Mouse (Mus musculus) MEL-GATA-1-ER (cell line): ENCODE data around the gene Gnpnat1.
"Not testable (repeated sequence)": the region's sequence is repeated elsewhere in the genome, so short reads cannot be mapped to it uniquely, and the experiment has no call there.

Experiments
- DNase-seq: peaks from one replicate; pipeline ENCODE4 v3.0.0-alpha.2; 2012; ENCODE audit warnings: low read depth; ENCODE audit errors: extremely low read depth

Gene Gnpnat1

GRCm38 (mm10) chr14:45404813-45405212 is at the start of gene Gnpnat1:
Gnpnat1 (minus strand) TSS chr14:45404913.
- not testable (repeated sequence) for DNase-seq

DNA sequence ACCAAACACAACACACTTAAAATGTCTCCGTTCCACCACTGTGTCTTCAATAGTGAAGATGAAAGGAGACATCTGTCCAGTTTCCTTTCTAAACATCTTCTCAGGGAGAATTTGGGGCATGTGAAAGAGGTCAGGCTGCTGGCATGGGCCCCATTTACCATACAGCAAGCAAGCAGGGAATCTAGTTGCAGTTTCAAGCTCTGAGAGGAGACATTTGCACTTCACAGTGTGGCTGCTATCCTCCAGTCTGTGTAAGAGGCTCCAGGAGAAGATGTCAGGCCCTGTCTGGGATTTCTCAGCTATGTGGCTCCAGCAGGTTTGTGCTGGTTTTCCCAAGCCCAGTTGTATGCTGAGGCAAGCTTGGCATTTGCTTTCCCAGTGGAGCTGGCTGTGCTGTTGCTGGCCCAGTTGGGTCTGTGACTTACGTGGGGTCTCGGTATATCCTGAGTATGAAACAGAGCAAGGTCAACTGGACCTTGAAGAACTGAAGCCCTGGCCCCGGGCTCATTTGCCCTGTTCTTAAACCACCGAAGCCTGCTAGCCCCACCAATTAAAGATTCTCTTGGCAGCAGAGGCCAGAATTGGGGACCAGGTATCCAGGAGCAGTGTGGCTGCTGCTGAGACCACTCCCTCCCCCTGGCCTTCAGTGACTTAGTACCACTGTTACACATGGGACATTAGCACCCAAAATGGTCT is 49.0 kb upstream of the Gnpnat1 start:
- no peak for DNase-seq

- no peak for DNase-seq
Measured at GRCm38 (mm10) chr14:45452861-45453512, 48.3 kb upstream of the Gnpnat1 start.

DNA sequence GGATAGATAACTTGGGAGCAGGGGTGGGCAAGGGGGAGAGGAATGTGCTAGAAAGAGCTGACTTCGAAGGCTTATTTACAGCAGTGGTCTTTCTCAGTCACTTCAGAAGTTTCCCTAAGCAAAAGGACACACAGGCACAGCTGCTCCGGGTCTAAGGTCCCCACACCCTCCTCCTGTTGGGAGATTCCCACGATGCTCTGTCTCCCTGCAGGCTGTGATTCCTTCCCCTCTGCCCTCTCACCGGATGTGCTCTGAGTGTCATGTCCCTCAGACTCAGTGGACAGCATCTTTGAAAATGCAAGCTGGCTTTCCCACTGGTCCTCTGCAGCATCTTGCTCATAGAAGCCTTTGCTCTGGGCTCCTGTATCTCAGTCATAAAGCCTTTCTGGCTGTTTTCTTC is 47.4 kb upstream of the Gnpnat1 start:
- DNase-seq = no peak

- DNase-seq = no peak
Measured at GRCm38 (mm10) chr14:45451090-45451489, 46.4 kb upstream of the Gnpnat1 start.

GRCm38 (mm10) chr14:45446777-45447176 is 42.1 kb upstream of the Gnpnat1 start:
- no peak for DNase-seq

- no peak for DNase-seq
Measured at GRCm38 (mm10) chr14:45445445-45445844, 40.7 kb upstream of the Gnpnat1 start.

DNA sequence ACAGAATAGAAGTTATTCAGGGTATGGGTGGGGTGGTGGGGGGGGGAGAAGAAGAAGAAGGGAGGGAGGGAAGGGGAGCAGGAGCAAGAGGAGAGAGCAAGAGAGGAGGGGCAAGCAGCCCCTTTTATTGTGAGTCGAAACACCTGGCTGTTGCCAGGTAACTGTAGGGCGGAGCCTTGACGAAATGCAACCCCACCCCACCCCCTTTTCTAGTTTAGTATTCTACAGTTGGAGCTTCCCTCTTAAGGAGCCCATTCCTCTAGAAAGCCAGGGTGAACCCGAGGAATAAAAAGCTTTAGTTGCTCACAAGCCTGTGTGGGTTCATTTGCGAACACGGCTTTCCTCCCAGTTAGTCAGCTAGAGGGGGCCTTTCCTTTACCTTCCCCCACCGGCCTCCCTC is 40.2 kb upstream of the Gnpnat1 start:
- DNase-seq = no peak

DNA sequence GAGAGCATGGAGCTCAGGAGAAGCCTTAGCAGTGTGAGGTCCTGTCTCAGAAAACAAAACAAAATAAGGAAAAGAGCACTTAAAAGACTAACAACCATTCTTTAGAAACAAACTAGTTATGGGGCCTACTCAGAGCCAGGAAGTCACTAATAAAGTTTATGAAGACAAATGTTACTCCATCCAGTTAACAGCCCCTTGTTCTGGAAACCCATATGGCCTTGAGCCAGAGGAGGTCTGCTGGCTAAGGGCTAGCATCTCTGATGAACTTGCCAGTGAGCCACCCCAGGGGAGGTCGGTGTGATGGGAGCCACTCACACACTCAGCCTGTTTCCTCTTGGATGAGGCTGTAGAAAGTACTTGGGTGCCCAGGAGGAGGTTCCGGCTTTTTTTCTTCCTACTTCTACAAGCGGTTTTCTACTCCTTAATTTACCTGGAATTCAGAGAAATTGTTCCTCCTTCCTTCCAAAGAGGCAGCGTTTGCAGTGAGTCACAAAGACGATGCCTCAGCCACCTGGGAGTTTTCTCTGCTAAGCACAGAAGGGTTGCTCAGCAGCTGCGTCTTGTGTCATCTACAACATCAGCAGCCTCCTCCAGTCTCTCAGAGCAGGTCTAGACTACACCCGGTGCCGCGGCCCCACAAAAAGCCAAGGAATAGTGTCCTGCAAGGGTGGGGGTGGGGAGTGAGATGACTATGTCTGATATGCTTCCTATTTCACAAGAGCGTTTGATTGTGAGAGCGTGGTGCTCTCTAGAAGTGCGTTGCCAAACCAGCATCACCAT is 38.3 kb upstream of the Gnpnat1 start:
- no peak for DNase-seq

GRCm38 (mm10) chr14:45441291-45441690 is 36.6 kb upstream of the Gnpnat1 start:
- DNase-seq = no peak

GRCm38 (mm10) chr14:45439387-45439786 is 34.7 kb upstream of the Gnpnat1 start:
- DNase-seq = no peak

- no peak for DNase-seq
Measured at GRCm38 (mm10) chr14:45438931-45439275, 34.2 kb upstream of the Gnpnat1 start.

DNA sequence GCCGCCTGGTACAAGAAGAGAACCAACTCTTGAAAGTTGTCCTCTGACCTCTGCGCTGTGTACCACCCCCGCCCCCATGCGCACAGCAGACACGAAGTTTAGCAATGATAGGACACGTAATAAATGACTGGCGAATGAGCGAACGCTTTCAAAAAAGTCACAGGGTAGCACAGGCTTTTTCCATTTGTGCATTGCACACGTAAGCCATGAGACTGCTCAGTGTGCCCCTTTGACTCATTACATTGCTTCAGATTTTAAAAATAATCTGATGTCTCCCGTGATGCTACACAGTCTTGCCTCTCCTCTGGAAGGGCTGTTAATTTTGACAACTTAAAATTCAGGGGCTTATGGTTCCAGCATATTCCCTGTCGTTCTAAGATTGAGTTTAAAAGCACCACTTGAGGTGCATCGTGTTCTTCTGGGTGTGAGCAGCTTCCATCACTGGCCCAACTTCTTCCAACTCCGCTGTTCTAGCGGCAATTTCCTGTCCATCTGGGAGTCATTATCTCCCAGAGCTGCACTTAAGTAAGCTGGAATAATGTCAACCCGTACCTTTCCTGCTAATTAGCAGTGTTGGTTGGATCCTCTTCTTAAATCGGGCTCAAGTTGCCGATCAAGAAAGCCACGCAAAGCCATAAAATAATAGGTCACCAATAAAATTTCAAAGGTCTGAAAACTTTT is 33.7 kb upstream of the Gnpnat1 start:
- no peak for DNase-seq

GRCm38 (mm10) chr14:45434220-45434619 is 29.5 kb upstream of the Gnpnat1 start:
- peak; percentile 8 for DNase-seq

DNA sequence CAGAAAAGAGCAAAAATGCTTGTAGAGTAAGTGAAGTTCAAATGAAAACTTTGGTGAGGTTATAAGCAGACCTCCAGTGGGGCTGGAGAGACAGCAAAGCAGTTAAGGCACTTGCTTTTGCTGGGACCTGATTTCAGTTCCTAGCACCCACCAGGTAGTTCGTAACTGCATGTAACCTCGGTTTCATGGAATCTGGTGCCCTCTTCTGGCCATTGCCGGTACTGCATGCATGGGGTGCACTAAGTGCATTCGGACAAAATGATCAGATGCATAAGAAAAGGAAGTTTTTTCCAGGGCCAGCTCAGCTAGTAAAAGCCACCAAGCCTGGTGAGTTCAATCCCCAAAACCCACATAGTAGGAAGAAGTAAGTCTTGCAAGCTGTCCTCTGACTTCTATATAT is 27.3 kb upstream of the Gnpnat1 start:
- DNase-seq = no peak

DNA sequence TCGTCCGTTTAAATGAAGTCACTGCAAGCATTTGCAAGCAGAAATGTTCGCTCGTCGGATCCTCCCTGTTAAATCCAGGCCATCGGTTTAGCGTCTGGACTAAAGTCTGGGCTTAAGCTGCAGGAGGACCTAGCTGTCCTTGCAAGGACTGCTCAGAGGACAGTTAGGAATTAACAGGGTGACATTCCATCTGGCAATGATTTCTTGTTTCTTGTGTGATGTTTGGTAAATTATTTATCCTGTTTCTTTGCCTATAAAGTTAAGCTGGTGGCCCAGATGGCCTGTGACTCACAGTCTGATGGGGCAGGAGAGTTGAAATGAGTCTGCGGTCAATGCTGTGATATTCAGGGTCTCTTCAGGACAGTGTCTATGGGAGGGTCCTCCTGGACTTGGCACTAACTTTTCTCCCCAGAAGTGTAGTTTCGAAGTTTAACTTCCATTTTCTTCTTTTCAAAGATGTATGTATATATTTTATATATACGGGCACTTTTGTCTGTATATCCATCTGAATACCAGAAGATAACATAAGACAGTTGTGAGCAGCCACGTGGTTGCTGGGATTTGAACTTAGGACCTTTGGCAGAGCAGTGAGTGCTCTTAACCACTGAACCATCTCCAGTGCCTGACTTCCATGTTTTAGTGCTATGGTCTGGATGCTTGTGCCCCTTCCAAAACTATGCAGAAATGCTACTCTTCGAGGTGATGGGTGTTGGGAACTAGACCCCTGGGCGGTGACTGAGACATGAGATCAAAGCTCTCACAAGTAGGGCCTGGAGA is 25.5 kb upstream of the Gnpnat1 start:
- no peak for DNase-seq

GRCm38 (mm10) chr14:45423220-45423619 is 18.5 kb upstream of the Gnpnat1 start:
- peak; percentile 64 for DNase-seq

- no peak for DNase-seq
Measured at GRCm38 (mm10) chr14:45422371-45422770, 17.7 kb upstream of the Gnpnat1 start.

DNA sequence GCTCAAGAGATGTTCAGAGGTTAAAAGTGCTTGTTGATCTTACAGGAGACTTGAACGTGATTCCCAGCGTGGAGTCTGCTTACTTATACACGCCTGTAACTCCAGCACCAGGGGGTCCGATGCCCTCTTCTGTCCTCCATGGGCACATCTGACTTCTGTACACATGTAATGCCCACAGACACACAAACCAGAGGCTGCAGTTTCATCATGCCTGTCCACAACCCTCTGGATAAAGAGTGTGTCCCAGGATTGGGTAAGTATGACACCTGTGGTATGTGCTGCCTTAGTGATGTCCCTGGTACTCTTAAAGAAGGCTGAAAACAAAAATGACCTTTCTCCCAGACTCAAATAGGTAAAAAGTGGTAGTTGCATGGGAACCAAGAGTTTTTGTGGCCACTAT is 14.6 kb upstream of the Gnpnat1 start:
- DNase-seq = no peak

- DNase-seq = no peak
Measured at GRCm38 (mm10) chr14:45418553-45418952, 13.8 kb upstream of the Gnpnat1 start.

- no peak for DNase-seq
Measured at GRCm38 (mm10) chr14:45416265-45416664, 11.6 kb upstream of the Gnpnat1 start.
